Mouse (Mus musculus) forebrain, embryonic 10.5 days (tissue): ENCODE measurements around the gene Psmd4. TPM values are rescaled to one million over a fixed set of nuclear protein-coding genes. Genes with fewer than 3 reads are reported as not detected.
"Not testable (repeated sequence)": the region's sequence is repeated elsewhere in the genome, so short reads cannot be mapped to it uniquely, and the experiment has no call there.

Experiments used
- DNase-seq: peaks from one replicate; pipeline ENCODE4 v3.0.0-alpha.2; 2017; ENCODE audit warnings: low spot score; ENCODE audit errors: extremely low spot score
- H3K27ac ChIP-seq: fragments of 300-500 bp; sonication (generic); 2 replicates; pipeline ENCODE4 v1.5.1; 2016; ENCODE audit warnings: mild to moderate bottlenecking
- H3K27me3 ChIP-seq: fragments of 300-500 bp; sonication (generic); 2 replicates; pipeline ENCODE4 v1.6.1; 2016; ENCODE audit warnings: mild to moderate bottlenecking; ENCODE audit not compliant: poor library complexity, severe bottlenecking
- H3K36me3 ChIP-seq: fragments of 300-500 bp; sonication (generic); replicated peaks from 2 replicates; pipeline ENCODE4 v1.6.1; 2016; ENCODE audit warnings: mild to moderate bottlenecking, moderate library complexity
- H3K4me1 ChIP-seq: fragments of 300-500 bp; sonication (generic); 2 replicates; pipeline ENCODE4 v1.6.1; 2016
- H3K4me3 ChIP-seq: fragments of 300-500 bp; sonication (generic); 2 replicates; pipeline ENCODE4 v1.5.1; 2016; ENCODE audit warnings: mild to moderate bottlenecking, moderate library complexity
- H3K9me3 ChIP-seq: fragments of 300-500 bp; sonication (generic); 2 replicates; pipeline ENCODE4 v1.6.1; 2016; ENCODE audit warnings: mild to moderate bottlenecking, moderate library complexity
- WGBS: fragments of 180-500 bp; shearing (Covaris S2); methylation state at CpG from one replicate; pipeline ENCODE4 v1.1.7; 2016; 5-methylcytosine and 5-hydroxymethylcytosine counted together
- polyA plus RNA-seq: library from polyadenylated mRNA; unstranded; fragments of >200 nt; fragmentation: Nextera tagmentation; extraction: Ambion mirVana; gene quantifications from 2 replicates; pipeline ENCODE4 v1.2.1, GENCODE M21; 2016

The Psmd4 gene
- polyA plus RNA-seq, 1 experiment from 2014 or later = 351 TPM

GRCm38 (mm10) chr3:95046462-95047057 lies 4.1 kb upstream of the Psmd4 start:
- Histone ChIP-seq H3K4me3 (no peak overlapping the region), H3K9me3 (no peaks in the 10 kb centered on the region), H3K4me1 (peaks cover 7% of the 10 kb centered on the region), H3K36me3 (no peaks in the 10 kb centered on the region), H3K27ac (no peak overlapping the region), H3K27me3 (no peaks in the 10 kb centered on the region)
- DNase-seq = no peak
- 89% methylated on average over 11 of the region's 11 CpGs for WGBS

DNA sequence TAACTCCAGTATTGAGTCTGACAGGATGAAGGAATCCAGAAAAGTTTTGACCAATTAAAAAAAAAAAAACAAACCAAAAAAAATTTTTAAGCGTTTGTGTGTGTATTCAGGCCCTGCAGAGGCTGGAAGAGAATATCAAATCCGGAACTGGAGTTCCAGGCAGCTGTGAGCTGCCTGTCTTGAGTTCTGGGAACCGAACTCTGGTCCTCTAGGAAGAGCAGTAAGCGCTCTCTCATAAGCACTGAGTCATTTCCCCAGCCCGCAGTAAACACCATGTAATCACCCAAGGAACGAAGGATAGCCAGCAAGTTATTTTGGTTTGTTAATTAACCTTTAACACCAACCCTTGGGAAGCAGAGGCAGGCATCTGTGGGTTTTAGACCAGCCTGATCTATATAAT lies 837 bp upstream of the Psmd4 start:
- no peaks in the 10 kb centered on the region for H3K27me3 ChIP-seq
- no peaks in the 10 kb centered on the region for H3K9me3 ChIP-seq
- no peak overlapping the region for H3K27ac ChIP-seq
- peaks cover 16% of the 10 kb centered on the region for H3K4me1 ChIP-seq
- H3K36me3 ChIP-seq = peaks cover 22% of the 10 kb centered on the region
- no peak overlapping the region for H3K4me3 ChIP-seq
- WGBS = 72% methylated on average over 6 of the region's 6 CpGs
- DNase-seq = no peak

GRCm38 (mm10) chr3:95042838-95043229 lies 420 bp upstream of the Psmd4 start:
- no peaks in the 10 kb centered on the region for H3K9me3 ChIP-seq
- DNase-seq = no peak
- 41% methylated on average over 7 of the region's 7 CpGs for WGBS
- H3K27ac ChIP-seq = peak overlapping the region; percentile 92
- peaks cover 16% of the 10 kb centered on the region for H3K4me1 ChIP-seq
- H3K27me3 ChIP-seq = no peaks in the 10 kb centered on the region
- H3K36me3 ChIP-seq = peaks cover 26% of the 10 kb centered on the region
- H3K4me3 ChIP-seq = peak overlapping the region; percentile 92

- DNase-seq = no peak
- Histone ChIP-seq H3K9me3 (no peaks in the 10 kb centered on the region), H3K27ac (peak overlapping the region; percentile 92), H3K36me3 (peaks cover 38% of the 10 kb centered on the region), H3K4me3 (peak overlapping the region; percentile 92), H3K27me3 (no peaks in the 10 kb centered on the region), H3K4me1 (peaks cover 16% of the 10 kb centered on the region)
- WGBS = 21% methylated on average over 3 of the region's 3 CpGs
Observed at GRCm38 (mm10) chr3:95041625-95042024, 789 bp downstream of the Psmd4 start.

GRCm38 (mm10) chr3:95029953-95030352 lies 12.5 kb downstream of the Psmd4 start:
- H3K27ac ChIP-seq = no peak overlapping the region
- H3K9me3 ChIP-seq = no peaks in the 10 kb centered on the region
- H3K4me1 ChIP-seq = peaks cover 22% of the 10 kb centered on the region
- H3K36me3 ChIP-seq = peaks cover 59% of the 10 kb centered on the region
- DNase-seq = no peak
- 77% methylated on average over 3 of the region's 3 CpGs for WGBS
- no peak overlapping the region for H3K4me3 ChIP-seq
- H3K27me3 ChIP-seq = no peaks in the 10 kb centered on the region

DNA sequence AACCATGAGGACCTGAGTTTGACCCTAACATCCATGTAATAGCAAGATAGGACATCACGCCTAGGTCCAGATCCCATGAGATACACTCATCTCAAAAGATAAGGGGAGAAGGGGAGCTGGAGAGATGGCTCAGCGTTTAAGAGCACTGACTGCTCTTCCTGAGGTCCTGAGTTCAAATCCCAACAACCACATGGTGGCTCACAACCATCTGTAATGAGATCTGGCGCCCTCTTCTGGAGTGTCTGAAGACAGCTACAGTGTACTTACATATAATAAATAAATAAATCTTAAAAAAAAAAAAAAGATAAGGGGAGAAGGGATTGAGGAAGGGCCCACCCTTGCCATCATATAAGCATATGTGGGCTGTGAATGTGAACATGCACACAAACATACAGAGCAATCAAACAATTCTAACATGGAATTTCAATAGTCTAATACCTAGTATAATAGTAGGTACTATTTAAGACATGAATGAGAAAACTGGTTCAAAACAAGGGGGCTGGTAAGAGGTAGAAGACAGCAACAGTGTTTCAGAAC lies 13.1 kb downstream of the Psmd4 start:
- H3K9me3 ChIP-seq, H3K4me3 ChIP-seq, DNase-seq, H3K27ac ChIP-seq, H3K27me3 ChIP-seq: not testable (repeated sequence)
- H3K36me3 ChIP-seq = peaks cover 53% of the 10 kb centered on the region
- H3K4me1 ChIP-seq = peaks cover 28% of the 10 kb centered on the region
- WGBS = 76% methylated on average over 3 of the region's 3 CpGs

DNA sequence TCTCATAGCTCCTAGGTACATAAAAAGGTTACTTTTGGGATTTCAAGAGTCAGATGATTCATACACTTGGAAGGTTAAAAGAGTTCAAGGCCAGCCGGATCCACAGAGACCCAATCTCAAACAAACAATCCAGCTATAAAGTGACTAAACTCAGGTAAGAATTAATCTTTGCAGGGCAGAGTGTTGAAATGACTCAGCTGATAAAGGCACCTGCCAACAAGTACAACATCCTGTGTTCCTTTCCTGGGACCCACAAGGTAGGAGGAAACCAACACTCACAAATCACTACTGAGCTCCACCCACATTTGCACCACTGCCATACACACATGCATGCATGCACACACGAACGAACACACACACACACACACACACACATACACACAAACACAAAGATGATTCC lies 13.8 kb downstream of the Psmd4 start:
- Histone ChIP-seq H3K4me3 (no peak overlapping the region), H3K4me1 (peaks cover 30% of the 10 kb centered on the region), H3K27ac (no peak overlapping the region), H3K9me3 (no peaks in the 10 kb centered on the region), H3K36me3 (peaks cover 45% of the 10 kb centered on the region), H3K27me3 (no peaks in the 10 kb centered on the region)
- DNase-seq = no peak
- WGBS = 88% methylated on average over 3 of the region's 3 CpGs

DNA sequence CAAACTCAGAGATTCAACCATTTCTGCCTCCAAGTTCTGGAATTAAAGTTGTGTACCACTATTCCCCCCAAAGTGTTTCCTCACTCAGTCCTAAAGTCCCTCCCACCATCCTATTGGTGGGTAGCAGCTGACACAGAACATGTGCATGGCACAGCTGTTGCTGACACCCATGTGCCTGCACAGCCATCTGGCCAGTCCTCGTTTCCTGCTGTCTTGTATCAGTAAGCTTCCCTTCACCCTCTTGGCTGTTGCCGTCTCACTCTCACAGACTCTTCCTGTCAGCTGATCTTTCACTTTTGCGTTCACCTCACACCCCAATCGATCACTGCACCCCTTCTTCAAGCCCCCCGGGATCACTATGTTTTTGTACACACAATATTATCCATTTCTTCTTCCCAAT lies 14.7 kb downstream of the Psmd4 start:
- 78% methylated on average over 5 of the region's 5 CpGs for WGBS
- peaks cover 36% of the 10 kb centered on the region for H3K36me3 ChIP-seq
- DNase-seq = no peak
- no peaks in the 10 kb centered on the region for H3K9me3 ChIP-seq
- no peaks in the 10 kb centered on the region for H3K27me3 ChIP-seq
- H3K27ac ChIP-seq = no peak overlapping the region
- H3K4me1 ChIP-seq = peaks cover 30% of the 10 kb centered on the region
- H3K4me3 ChIP-seq = no peak overlapping the region

- peaks cover 31% of the 10 kb centered on the region for H3K36me3 ChIP-seq
- H3K9me3 ChIP-seq = no peaks in the 10 kb centered on the region
- DNase-seq = no peak
- H3K27ac ChIP-seq = no peak overlapping the region
- peaks cover 30% of the 10 kb centered on the region for H3K4me1 ChIP-seq
- H3K4me3 ChIP-seq = no peak overlapping the region
- WGBS = 66% methylated on average over 5 of the region's 5 CpGs
- H3K27me3 ChIP-seq = no peaks in the 10 kb centered on the region
Observed at GRCm38 (mm10) chr3:95027057-95027645, 15.3 kb downstream of the Psmd4 start.

- H3K36me3 ChIP-seq = peaks cover 16% of the 10 kb centered on the region
- 63% methylated on average over 5 of the region's 5 CpGs for WGBS
- DNase-seq = no peak
- H3K27ac ChIP-seq = peak overlapping the region; percentile 44; the same call in 1 of the 2 replicates
- H3K4me3 ChIP-seq = no peak overlapping the region
- H3K9me3 ChIP-seq = no peaks in the 10 kb centered on the region
- H3K4me1 ChIP-seq = peaks cover 30% of the 10 kb centered on the region
- H3K27me3 ChIP-seq = no peaks in the 10 kb centered on the region
Observed at GRCm38 (mm10) chr3:95025202-95025601, 17.2 kb downstream of the Psmd4 start.

DNA sequence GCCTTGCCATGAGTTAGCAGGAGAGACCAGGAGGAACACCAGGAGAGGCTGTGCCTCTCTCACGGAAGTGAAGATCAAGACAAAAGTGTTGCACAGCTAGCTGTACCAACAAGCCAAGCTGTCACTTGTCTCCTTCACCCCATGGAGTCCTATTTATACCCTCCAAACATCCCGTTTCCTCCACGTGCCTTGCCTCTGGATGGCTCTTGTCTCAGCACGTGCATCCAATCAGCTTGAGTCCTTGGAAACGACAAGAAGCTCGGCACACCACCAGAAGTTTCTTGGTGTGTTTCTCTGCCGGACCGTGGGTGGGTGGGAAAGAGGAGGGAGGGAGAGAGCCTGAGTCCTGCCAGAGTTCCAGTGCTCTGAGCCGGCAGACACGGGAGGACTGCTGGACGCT lies 17.9 kb downstream of the Psmd4 start:
- peak overlapping the region; percentile 44; the same call in 1 of the 2 replicates for H3K27ac ChIP-seq

DNA sequence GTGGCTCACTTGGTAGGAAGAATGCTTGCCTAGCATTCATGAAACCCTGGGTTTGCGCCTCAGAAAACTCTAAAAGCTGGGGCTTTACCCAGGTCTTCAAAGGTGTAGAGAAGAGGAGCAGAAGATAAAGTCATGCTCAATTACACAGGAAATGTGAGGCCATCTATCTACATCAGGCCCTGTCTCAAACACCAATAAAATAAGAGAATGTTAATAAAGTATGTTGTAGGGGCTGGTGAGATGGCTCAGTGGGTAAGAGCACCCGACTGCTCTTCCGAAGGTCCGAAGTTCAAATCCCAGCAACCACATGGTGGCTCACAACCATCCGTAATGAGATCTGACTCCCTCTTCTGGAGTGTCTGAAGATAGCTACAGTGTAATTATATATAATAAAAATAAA lies 21.5 kb downstream of the Psmd4 start:
- not testable (repeated sequence) for H3K36me3 ChIP-seq, H3K27ac ChIP-seq, DNase-seq, H3K9me3 ChIP-seq, H3K4me3 ChIP-seq, H3K27me3 ChIP-seq
- H3K4me1 ChIP-seq = peaks cover 31% of the 10 kb centered on the region
- 93% methylated on average over 5 of the region's 5 CpGs for WGBS

More for the DNA sequence above, 17.9 kb downstream of the Psmd4 start:
- no peak overlapping the region for H3K4me3 ChIP-seq
- 41% methylated on average over 11 of the region's 11 CpGs for WGBS
- H3K36me3 ChIP-seq = peaks cover 9% of the 10 kb centered on the region; the same call in 1 of the 2 replicates
- no peak for DNase-seq
- peaks cover 30% of the 10 kb centered on the region for H3K4me1 ChIP-seq
- no peaks in the 10 kb centered on the region for H3K27me3 ChIP-seq
- no peaks in the 10 kb centered on the region for H3K9me3 ChIP-seq

DNA sequence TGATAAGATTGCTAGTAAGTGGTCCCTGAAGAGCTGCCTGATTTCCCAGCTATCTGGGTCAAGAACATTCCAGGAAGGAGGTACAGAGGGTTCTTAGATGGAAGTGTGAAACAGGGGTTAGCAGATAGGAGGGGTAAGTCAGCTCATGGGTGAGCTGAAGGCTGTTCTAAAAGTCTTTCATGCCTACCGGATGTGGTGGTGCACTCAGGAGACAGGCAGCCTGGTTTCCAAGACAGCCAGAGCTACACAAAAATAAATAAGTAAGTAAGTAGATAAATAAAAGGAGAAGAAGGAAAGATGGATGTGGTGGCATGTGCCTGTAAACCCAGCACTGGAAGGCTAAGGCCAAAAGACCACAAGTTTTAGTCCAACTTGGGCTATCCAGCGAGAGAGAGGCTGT lies 23.7 kb downstream of the Psmd4 start:
- Histone ChIP-seq H3K27ac (no peak overlapping the region), H3K4me3 (no peak overlapping the region), H3K36me3 (peaks cover 4% of the 10 kb centered on the region; the same call in 1 of the 2 replicates), H3K27me3 (no peaks in the 10 kb centered on the region), H3K9me3 (no peaks in the 10 kb centered on the region), H3K4me1 (peaks cover 23% of the 10 kb centered on the region)
- no peak for DNase-seq
- WGBS = 88% methylated on average over 2 of the region's 2 CpGs
